Mouse (Mus musculus): Measurements from ENCODE around the gene Kif24.

The Kif24 gene

DNA sequence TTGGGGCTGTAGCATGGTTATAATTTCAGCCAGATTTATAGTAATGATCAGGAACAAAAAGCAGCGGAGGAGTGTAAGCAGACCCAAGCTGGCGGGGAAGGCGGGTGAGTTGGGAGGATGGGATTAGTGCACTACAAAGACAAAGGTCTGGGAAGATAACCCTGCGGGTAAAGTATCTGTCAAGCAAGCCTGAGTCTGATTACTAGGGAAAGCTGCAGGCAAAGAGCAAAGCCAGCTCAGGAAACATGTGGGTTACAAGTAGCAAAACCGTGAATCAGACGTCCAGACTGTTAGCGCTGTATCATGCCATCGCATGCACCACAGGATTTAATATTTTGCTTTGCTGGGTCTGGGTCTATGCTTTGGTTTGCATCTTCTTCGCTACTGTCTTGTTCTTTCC, 58.1 kb downstream of the Kif24 start:
- no peak for DNase-seq (ENCODE audit: low spot score in 2 of 2)

- no peak for DNase-seq (ENCODE audit: low spot score in 2 of 2)
Measured at GRCm38 (mm10) chr4:41401573-41401972, 63.1 kb downstream of the Kif24 start.

- DNase-seq (ENCODE audit: low spot score in 2 of 2), result no peak
Measured at GRCm38 (mm10) chr4:41401167-41401566, 63.5 kb downstream of the Kif24 start.

DNA sequence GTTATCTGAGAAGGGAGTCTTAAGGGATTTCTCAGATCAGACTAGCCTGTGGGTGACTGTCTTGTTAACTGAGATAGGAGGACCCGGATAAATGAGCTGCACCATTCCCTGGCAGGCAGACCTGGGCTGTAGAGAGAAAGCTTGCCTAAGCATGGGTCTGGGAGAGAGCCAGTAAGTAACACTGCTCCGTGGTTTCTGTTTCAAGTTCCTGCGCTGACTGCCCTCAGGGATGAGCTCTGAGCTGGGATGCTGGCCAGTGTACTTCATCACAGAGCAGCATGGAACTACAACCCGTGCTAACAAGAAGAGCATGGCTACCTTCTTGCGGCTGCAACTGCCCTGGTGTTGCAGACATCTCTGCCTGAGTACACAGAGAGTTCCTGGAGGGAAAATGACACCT, 64.8 kb downstream of the Kif24 start:
- no peak for DNase-seq (ENCODE audit: low spot score in 2 of 2)

DNA sequence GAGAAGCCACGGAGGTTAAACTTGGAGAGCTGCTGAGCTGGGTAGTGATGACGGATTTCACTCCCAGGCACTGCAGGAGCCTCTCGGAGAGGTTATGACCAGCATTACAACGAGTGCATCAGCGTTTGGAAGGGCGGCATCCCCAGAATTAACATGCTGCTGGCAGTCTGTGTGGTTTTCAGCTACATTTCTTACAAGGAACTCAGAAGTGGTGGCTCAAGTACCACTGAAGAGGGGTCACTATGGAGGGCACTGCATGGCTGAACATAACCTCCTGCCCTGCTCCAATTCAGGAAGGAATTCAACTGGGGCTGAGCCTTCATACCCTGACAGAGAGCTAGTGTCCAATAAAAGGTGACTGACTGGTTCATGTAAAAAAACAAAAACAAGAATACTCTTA, 66.3 kb downstream of the Kif24 start:
- no peak for DNase-seq (ENCODE audit: low spot score in 2 of 2)

DNA sequence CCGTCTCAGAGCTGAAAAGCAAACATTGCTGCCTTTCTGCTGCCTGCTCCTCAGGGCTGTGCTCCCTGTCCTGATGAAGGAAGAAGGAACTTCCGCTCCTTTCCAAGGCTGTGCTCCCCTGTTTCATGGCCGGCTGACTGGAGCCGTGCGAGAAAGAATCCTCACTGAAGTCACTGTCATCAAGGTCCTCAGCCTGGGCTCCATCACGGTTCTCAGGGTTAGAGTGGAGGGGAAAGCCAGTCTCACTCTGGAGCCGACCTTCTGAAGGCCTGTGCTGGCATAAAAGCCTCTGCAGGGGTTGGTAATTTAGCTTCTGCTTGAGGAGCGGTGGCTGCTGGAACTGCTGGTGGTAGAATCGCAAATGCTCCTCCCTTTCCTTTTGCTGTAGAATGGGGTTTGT, 70.0 kb downstream of the Kif24 start:
- DNase-seq (ENCODE audit: low spot score in 2 of 2), result no peak

DNA sequence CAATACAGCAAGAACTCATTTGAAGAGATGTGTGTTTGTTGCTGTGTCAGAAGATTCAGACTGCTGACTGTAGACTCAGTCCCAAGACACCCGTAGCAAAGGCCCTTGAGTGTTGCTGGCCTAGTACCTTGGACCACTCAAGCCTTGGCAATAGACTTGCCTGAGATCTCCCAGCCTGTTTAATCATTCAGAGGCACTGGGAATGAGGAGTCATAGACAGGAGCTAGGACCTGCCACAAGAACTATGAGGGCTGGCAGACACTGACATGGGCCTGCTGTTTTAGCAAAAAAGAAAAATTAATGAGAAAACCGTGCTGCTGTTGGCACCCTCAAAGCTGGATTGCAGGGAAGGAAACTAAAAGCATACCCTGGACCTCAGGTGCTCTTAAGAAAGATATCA, 73.7 kb downstream of the Kif24 start:
- DNase-seq (ENCODE audit: low spot score in 2 of 2), result no peak

DNA sequence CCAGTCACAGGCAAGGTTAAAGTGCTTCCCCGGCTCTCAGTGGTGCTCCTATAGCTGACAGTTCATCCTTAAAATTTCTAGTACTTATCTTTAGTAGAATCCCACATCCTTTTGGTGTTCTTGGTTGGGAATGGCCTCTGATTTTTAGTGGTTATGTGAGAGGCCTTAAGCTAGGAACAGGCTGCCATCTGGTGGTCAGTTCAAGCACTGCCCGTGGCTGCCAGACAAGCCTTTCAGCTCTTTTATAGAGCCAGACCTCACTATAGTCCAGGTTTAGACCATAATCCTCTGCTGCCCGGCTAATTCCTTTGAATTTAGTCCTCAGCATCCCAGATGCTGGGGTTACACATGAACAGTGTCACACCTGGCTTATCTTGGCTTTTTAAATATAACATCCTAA, 74.6 kb downstream of the Kif24 start:
- peak; percentile 39 to 73 for DNase-seq (ENCODE audit: low spot score in 2 of 2)

DNA sequence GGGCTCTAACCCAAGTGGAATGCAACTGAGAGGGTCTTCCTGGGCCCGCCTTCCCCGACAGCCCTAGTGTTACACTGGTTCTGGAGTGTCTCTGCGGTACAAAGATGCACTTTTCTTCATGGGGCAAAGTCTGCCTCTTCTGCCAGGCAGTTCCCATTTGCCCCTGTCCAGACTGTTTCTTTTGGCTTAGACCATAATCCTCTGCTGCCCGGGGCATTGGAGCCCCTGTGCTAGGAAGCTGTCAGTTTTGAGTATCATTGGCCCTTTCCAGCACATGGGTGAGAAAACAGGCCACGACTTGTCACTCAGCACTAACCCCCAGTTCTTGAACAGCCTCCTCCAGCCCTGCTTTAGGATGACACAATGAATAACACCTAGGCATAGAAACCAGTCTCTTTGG, 75.4 kb downstream of the Kif24 start:
- DNase-seq (ENCODE audit: low spot score in 2 of 2), result no peak

DNA sequence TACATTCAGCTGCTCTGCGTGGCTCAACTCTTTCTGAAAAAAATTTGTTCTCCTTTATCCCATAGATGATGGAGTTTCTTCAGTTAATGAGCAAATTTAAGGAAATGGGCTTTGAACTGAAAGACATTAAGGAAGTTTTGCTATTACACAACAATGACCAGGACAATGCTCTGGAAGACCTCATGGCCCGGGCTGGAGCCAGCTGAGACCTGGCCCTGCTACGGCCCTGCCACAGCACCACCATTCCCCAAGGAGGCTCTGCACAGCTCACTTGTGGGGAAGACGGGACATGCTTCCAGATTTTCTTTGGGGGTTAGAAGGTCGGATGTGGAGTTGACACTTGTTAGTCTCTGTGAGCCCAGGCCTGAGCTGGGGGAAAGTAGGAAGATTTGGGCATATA, 76.1 kb downstream of the Kif24 start:
- no peak for DNase-seq (ENCODE audit: low spot score in 2 of 2)

- DNase-seq (ENCODE audit: low spot score in 2 of 2), result no peak
Measured at GRCm38 (mm10) chr4:41387755-41388469, 76.8 kb downstream of the Kif24 start.

- DNase-seq (ENCODE audit: low spot score in 2 of 2), result no peak
Measured at GRCm38 (mm10) chr4:41386412-41386975, 78.2 kb downstream of the Kif24 start.

DNA sequence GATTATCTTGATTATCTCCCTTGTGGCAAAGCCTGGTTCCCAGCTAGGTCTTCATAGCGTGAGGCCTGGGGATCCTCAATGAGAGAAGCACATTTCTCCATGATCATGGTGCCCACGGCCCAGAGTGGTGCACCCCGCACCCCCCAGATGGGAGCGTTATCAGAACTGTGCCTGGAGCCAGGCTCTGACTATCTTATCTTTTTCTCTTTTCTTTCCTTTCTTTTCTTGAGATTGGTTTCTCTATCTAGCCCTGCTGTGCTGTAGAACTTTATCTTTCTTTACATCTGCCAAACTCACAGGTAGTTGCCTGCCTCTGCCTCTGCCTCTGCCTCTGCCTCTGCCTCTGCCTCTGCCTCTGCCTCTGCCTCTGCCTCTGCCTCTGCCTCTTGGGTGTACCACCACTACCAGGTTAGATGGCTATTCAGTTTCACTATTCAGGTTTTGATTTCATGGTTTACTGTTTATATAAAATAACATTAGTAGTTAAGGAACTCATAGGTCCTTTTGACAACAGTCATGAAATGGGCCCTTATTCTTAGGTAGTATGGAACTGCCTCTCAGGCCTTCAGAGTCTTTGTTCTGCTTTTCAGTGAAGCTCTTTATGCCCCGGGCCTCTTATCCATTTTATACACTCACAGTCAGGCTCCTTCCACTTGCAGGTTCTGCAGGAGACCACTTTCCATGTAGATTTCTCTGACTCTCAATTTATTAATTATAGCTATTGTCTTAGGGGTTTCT, 83.3 kb downstream of the Kif24 start:
- DNase-seq (ENCODE audit: low spot score in 2 of 2), result no peak

- DNase-seq (ENCODE audit: low spot score in 2 of 2), result no peak
Measured at GRCm38 (mm10) chr4:41377567-41377966, 87.1 kb downstream of the Kif24 start.

DNA sequence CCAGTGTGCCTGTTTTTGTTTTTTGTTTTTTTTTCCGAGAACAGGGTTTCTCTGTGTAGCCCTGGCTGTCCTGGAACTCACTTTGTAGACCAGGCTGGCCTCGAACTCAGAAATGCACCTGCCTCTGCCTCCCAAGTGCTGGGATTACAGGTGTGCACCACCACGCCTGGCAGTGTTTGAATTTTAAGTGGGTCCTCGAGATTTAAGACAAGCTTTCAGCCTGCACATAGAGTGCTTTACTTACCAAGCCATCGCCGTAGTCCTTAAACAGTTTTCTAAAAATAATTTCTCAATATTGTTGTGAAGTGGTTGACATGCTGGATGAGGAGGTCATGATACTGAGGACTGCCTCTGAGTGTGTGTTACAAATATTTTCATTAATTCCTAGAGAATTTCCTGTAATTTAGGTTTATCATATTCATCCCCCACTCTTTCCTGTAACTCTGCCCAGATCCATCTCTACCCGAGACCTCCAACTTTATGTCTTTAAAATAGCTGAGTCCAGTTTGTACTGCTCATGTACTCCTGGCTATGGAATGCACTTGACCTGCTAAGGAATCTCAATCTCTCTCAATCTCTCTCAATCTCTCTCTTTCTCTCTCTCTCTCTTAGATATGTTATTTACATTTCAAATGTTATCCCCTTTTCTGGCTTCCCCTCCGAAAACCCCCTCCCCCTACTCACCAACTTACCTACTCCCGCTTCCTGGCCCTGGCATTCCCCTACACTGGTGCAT, 94.8 kb downstream of the Kif24 start:
- DNase-seq (ENCODE audit: low spot score in 2 of 2), result no peak

DNA sequence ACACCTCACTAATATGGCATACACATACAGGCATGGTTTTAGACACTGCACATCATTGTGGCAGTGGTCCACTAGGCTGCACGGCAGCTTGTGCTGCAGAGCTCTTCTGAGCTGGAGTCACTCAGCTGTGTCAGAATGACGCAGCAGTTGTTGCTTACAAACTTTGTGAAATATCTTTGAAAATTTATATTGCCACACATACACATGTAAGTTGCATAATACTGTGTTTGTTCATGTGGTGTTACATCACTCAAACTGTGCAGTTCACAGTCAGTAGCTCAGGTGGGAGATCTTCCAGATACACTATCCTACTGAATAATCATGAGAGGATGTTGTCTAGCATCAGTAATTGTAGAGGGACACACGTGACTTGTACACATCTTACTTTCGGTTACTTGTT, 96.5 kb downstream of the Kif24 start:
- DNase-seq (ENCODE audit: low spot score in 2 of 2), result no peak

DNA sequence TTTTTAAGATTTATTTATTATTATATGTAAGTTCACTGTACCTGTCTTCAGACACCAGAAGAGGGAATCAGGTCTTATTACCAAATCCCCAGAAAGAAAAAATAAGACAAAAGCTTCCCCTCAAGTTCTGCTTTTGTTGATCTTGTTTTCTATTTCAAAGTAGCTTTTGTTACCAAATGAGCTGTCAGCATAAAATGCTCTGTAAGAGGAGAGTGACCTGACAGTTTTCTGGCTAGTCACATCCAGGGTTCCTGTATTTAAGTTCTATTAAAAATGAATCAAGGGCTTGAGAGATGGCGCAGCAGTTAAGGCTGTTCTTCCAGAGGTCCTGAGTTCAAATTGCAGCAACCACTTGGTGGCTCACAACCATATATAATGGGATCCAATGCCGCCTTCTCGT, 103.6 kb downstream of the Kif24 start:
- DNase-seq (ENCODE audit: low spot score in 2 of 2), result no peak

DNA sequence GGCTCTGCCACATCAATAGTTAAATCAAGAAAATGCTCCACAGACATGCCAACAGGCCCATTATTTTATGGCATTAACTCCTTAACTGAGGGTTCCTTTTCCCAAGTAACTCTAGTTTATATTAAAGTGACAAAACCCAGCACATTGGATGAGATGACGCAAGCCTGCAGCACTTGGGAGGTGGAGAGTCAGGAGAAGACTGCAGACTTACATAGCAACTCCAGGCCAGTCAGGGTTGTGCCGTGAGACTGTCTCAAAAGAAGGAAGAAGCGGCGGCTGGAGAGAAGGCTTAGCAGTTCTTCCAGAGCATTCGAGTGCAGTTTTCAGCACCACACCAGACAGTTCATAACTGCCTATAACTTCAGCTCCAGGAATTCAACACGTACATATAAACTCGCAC, 105.3 kb downstream of the Kif24 start:
- no peak for DNase-seq (ENCODE audit: low spot score in 2 of 2)

DNA sequence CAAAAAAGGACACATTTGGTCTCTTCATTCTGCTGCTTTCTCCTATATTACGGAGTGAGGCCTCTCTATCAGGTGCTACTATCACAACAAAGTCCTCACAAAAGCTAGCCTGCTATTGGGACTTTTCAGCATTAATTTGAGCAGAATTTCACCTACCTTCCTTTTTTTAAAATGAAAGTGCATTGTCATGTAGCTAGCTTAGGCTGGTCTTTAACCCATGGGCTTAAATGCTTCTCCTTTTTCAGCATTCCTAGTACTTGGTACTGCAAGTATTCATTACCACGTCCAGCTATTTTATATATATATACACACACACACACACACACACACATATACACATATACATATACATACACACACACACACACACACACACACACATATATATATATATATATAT, 106.0 kb downstream of the Kif24 start:
- no peak for DNase-seq (ENCODE audit: low spot score in 2 of 2)

- DNase-seq (ENCODE audit: low spot score in 2 of 2), result no peak
Measured at GRCm38 (mm10) chr4:41357154-41357553, 107.5 kb downstream of the Kif24 start.

GRCm38 (mm10) chr4:41353265-41353664, 111.4 kb downstream of the Kif24 start:
- no peak for DNase-seq (ENCODE audit: low spot score in 2 of 2)

- DNase-seq (ENCODE audit: low spot score in 2 of 2), result no peak
Measured at GRCm38 (mm10) chr4:41352758-41353157, 111.9 kb downstream of the Kif24 start.

DNA sequence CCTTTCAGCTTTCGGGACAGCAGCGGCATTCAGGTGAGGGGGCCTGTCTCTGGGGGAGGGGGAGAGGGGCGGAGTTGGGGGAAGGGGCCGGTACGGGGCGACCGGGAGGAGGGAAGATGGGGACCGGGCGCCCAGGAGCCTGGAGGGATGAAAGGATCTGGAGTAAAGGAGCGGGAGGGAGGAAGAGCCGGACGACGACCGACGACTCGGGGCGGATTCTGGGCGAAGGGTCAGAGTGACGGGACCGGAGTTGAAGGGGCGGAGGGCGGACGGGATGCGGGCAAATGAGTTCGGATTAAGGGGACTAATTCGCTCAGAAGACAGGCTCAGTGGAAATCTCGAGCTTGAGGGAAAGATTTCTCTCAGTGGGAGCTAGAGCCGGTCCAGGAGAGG, 115.5 kb downstream of the Kif24 start:
- DNase-seq (ENCODE audit: low spot score in 2 of 2), result no peak

Measured in frontal cortex, postnatal 10 days (tissue).